Mouse (Mus musculus) gastrocnemius, postnatal 25 days (tissue): ENCODE results near the gene Akap1. TPM values are rescaled to one million over a fixed set of nuclear protein-coding genes. Genes with fewer than 3 reads are reported as not detected.

Source experiments
- DNase-seq: peaks from one replicate; pipeline ENCODE4 v3.0.0; 2022
- total RNA-seq, 2 experiments: library from RNA; stranded (reverse); gene quantifications; 1 replicate in 1 of 2; 2 replicates in 1 of 2; pipeline ENCODE4 v1.2.3; 2021

Gene Akap1
- total RNA-seq, 2 experiments from 2014 or later: 65.8 to 77.9 TPM

DNA sequence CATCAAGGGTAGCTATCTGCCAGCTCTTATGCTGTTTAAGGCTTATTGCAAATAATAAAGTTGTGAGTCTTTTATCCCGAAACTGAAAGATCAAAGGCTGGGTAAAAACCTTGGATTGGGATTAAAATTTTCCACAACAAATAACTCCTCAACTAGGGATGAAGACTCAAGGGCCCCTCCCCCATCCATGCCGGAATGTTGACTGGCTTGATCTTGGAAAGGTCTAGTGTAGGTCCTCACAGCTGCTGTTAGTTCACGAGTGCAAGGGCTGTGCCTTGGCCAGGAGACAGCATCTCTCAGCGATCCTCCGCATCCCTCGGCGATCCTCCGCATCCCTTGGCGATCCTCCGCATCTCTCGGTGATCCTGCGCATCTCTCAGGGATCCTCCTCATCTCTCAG lies 13.6 kb upstream of the Akap1 start:
- DNase-seq: no peak

DNA sequence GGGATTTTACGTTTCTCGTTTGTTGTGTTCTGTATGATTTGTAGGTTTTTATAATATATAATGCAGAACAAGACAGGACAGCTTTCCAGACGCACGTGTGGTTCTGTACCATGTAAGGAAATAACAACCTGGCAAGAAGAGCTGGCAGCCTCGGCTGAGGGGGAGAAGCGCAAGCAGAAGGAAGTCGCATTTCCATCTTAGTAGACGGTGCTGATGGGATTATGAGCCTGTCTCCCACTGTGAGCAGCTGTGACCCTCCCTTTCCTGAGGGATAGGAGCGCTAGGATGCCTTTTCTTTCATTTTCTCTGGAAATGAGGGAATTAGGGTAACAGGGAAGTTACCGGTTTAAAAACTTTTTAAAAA lies 9.3 kb upstream of the Akap1 start:
- no peak for DNase-seq

DNA sequence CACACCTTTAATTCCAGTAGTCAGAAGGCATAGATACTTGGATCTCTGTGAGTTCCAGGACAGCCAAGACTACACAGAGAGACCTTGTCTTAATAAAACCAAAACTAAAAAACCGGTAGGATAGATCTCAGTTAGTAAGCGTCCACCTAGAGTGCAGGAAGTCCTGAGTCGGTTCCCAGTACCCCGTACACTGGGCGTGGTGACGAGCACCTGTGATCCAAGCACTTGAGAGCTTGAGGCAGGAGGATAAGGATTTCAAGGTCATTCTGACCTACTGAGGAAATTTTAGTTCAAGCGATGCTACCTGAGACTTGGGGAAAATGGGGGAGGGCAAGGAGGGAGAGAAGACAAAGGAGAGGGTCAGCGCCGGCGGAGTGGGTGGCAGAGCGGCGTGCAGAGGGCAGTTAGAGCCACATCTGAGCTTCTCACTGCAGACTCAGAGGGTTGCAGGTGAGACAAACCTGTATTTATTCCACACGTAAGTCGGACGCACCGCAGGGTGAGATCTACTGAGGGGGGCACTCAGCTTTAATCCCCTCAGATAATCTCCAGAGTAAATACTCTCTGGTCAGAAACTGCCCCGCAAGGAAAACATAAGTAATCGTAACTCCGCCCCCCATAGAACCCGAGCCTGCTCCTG lies 8.8 kb upstream of the Akap1 start:
- DNase-seq: no peak

GRCm38 (mm10) chr11:88869443-88869842 lies 5.1 kb upstream of the Akap1 start:
- no peak for DNase-seq

GRCm38 (mm10) chr11:88863904-88864457 lies 405 bp downstream of the Akap1 start:
- peak; percentile 65 for DNase-seq

DNA sequence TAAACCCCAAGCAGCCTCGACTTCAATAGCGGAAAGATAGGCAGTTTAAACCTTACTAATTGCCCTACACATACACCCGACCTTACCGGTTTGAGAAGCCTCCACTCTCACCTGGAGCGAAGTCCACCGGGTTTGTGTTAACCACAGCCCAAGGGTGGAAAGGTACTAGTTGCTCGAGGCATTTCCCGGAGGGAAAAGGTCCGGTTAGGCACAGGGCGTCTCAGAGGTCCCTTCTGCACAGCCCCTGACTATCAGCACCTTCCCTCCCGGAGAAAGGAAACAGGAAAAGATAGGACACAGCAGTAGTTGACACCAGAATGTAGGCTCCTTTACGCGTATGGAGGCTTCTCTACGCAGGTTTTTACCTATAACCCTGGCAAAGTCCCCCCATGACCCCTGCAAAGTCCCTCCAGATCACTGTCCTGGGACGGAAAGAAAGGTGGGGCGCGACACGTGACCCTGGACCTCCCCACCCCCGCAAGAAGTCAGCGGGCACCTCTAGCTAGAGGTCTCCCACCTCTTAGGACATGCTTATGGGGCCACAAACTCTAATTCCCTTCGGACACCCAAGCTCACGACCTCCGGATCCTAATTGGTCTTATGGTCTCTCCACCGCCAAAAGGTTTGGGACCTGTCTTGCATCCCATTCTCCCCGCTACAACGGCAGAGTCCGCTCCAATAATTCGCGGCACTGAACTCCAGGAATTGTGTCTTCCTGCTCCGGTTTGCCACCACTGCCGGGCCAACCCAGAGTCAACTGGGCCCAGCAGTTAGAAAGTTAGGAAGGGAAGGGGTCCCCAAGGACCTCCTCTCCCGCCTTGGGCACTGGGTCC lies 1.1 kb downstream of the Akap1 start:
- no peak for DNase-seq

- DNase-seq: no peak
Observed at GRCm38 (mm10) chr11:88862355-88862754, 2.0 kb downstream of the Akap1 start.

- no peak for DNase-seq
Observed at GRCm38 (mm10) chr11:88861060-88861459, 3.3 kb downstream of the Akap1 start.

- no peak for DNase-seq
Observed at GRCm38 (mm10) chr11:88860641-88861040, 3.7 kb downstream of the Akap1 start.

GRCm38 (mm10) chr11:88857311-88858005 lies 6.9 kb downstream of the Akap1 start:
- peak; percentile 66 for DNase-seq

- no peak for DNase-seq
Observed at GRCm38 (mm10) chr11:88856383-88856782, 8.0 kb downstream of the Akap1 start.

DNA sequence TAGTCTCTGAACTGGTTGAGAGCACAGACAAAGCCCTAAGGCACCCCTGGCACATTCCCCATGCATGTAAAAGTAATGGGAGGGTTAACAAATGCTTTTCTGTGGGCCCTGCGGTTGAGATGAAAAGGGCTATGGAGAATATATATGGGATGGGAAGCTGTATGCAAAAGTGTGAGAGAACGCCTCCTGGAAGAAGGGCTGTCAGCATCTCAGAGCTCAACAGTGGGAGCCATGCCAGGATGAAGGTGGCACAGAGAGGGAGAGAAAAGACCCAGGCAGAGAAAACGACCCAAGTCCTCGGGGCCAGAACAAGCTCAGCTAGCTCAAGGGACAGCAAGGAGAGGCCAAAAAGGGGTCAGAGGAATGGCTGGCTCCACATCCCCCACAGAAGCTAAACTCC lies 8.6 kb downstream of the Akap1 start:
- DNase-seq: no peak

DNA sequence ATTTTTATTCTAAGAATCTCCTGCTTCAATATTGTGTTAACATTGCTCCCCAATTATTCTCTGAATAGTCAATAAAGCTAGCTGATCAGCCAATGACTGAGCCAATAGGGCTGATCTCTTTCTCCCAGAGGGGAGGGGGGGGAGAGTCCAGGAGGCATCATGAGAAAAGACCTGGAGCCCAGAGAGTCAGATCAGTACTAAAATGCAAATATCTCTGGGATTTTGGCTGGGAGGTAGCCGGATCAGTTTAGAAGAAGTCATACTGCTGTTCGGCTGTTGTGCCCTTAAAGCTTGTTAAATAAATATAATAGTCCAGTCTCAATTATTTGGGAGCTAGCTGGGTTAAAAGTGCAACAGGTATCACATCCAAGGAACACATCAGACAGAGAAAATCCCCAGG lies 10.8 kb downstream of the Akap1 start:
- DNase-seq: no peak

DNA sequence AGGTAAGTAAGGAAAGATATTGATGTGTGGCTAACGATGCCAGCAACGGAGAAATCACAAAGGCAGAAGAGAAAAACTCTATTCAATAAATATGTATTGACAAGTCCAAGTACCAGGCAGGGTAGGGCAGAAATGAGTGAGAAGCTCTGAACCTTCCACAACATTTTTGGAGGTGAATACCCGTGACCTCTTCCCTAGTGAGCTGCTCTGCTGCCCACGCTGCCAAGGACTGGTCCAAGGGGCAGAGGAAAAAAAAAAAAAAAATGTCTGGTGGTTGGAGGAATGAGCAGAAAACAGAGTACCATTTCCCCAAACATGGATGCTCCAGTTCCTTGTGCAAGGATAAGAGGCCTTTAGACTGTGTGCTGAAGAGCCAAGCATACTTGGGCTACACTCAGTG lies 11.6 kb downstream of the Akap1 start:
- DNase-seq: no peak

DNA sequence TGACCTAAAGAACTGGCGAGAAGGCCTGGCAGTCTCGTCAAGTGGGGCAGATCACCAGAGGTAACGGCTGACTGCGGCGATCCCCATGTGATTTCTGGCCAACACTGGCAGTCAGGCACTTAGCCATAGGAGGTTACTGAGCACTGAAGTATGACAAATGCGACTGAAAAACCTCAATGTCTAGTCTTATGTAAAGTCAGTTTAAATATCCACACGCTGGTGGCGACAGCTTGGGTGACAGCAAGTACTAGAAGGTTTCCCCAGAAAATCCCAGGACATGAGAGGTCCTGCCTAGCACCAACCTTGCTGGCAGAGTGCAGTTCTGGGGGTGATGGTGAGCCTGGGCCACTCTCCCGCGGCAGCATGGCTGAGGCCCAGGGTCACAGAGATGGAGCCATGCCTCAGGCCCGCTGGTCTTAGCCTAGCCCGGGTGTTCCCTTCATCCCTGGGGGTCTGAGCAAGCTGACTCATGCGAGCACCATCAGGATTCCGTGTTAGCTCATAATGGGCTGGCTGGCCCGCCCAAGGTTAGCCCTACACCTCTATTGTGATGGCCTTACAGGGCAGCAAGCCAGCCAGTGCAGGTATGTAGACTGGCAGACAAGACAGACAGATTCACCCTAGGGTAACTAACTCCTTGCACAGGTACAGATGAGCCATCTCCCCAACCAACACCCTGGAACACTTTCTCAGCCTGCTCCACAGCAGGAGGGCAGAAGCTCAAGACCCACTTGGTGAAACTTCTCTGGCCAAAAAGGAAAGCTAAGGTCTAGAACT lies 13.1 kb downstream of the Akap1 start:
- DNase-seq: peak; percentile 36

GRCm38 (mm10) chr11:88849732-88850131 lies 14.7 kb downstream of the Akap1 start:
- DNase-seq: no peak

DNA sequence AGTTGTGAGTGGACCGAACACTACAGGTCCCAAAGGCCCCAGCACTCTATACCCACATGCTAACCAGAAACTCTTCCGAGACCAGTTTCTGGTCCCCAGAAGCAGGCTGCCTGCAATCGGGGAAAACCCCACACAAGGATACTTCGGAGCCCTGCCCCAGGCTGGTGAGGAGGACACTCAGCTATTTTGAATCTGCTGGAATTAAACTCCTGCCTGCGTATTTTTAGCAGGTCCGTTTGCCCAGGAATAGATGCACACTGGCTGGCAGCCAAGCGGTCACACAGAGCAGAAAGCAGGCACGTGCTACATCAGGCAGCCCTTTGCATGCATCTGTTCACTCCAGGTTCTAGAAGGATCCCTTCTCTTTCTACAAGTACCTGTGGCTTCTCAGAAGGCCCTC lies 15.1 kb downstream of the Akap1 start:
- peak; percentile 70 for DNase-seq

DNA sequence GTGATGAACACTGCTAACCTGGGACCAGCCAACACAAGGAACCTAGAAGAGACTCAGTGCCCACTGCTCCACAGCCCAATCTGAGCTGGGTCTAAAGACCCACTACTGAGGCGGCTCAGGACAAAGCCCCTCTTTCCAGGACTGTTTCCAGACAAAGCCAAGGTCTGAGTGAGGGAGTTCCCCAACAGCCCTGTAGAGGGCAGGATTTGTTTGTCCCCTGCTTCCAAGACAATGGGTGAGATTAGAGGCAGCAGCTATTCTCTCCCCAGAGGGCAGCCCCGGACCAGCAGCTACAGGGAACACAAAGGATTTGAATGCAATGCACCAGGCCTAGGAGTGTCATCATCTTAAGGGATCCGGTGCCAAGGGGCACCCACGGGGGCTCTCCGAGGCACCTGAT lies 15.8 kb downstream of the Akap1 start:
- no peak for DNase-seq

DNA sequence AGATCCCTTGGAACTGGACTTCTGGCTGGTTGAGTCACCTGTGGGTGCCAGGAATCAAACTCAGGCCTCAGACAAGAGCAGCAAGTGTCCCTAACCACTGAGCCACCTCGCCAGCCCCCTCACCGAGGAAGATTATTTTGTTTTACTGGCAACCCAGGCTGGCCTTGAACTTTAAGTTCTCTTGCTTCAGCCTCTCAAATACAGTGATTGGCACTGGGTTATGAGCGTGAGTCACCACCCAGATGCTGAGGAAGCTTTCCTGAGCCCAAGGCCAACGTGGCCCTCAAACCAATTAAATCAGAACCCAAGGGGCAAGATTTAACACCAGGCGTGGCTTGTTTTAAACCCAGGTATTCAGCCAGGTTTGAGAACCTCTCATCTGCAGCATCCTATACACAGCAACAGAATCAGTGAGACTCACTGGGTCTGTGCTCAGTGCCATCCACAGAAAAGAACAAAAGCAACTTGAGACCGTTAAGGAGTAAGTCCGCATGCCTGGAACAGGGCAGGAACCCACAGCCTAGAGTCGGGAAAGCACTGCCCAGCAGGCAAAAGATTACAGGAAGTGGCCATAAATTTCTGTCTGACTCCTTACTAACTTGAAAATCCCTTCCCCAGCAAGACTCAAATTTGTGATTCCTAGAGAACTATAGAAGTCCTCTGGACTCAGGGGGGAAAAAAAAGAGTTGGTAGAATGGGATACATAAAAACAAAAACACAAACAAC lies 16.9 kb downstream of the Akap1 start:
- no peak for DNase-seq

DNA sequence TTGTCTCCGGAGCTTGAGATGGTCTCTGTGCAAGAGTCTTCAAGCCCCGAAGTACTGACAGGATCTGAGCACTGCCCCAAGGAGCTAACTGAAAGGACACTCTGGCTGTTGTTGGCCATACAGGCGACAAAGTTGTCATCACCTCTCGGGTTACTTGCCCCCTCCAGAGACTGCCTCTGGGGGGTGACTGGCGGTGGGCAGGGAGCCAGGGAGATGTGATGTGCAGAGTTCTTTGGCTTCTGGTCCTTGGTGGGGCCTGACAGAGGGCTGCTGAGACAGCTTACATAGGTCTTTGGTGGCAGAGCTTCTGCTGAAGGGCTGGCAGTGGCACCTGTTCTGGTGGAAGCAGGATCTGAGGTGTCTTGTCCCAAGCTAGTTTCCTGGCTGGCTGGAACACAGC lies 20.0 kb downstream of the Akap1 start:
- DNase-seq: peak; percentile 31

- no peak for DNase-seq
Observed at GRCm38 (mm10) chr11:88843305-88843704, 21.1 kb downstream of the Akap1 start.
